Mouse (Mus musculus) midbrain, embryonic 13.5 days (tissue): ENCODE measurements at regions not wholly inside any gene's neighbourhood (a gene's known extent, or its start where the extent isn't known, plus 50 kb on each side); places are given as distances from the start of the nearest gene placed in this dataset.
"Not testable (repeated sequence)": the region's sequence is repeated elsewhere in the genome, so short reads cannot be mapped to it uniquely, and the experiment has no call there.

Source experiments
- ATAC-seq: fragments of 200-750 bp; cut with Nextera tagmentation; 2 replicates; pipeline ENCODE4 v1.8.0; 2017; ENCODE audit warnings: mild to moderate bottlenecking, moderate TSS enrichment, moderate library complexity
- H3K27ac ChIP-seq: fragments of 300-500 bp; sonication (generic); 2 replicates; pipeline ENCODE4 v1.5.1; 2015; ENCODE audit warnings: inconsistent platforms, mild to moderate bottlenecking, moderate library complexity
- H3K27me3 ChIP-seq: fragments of 300-500 bp; sonication (generic); 2 replicates; pipeline ENCODE4 v1.6.1; 2015; ENCODE audit warnings: mild to moderate bottlenecking, inconsistent platforms
- H3K36me3 ChIP-seq: fragments of 300-500 bp; sonication (generic); 2 replicates; pipeline ENCODE4 v1.6.1; 2015; ENCODE audit warnings: mild to moderate bottlenecking, inconsistent platforms
- H3K4me1 ChIP-seq: fragments of 300-500 bp; sonication (generic); replicated peaks from 2 replicates; pipeline ENCODE4 v1.6.1; 2015; ENCODE audit warnings: inconsistent platforms
- H3K4me2 ChIP-seq: fragments of 300-500 bp; sonication (generic); replicated peaks from 2 replicates; pipeline ENCODE4 v1.6.1; 2015; ENCODE audit warnings: moderate library complexity, mild to moderate bottlenecking, inconsistent platforms
- H3K4me3 ChIP-seq: fragments of 300-500 bp; sonication (generic); replicated peaks from 2 replicates; pipeline ENCODE4 v1.5.1; 2015; ENCODE audit warnings: mild to moderate bottlenecking, inconsistent platforms
- H3K9ac ChIP-seq: fragments of 300-500 bp; sonication (generic); replicated peaks from 2 replicates; pipeline ENCODE4 v1.6.1; 2015; ENCODE audit warnings: mild to moderate bottlenecking, inconsistent platforms
- H3K9me3 ChIP-seq: fragments of 300-500 bp; sonication (generic); 2 replicates; pipeline ENCODE4 v1.6.1; 2016; ENCODE audit warnings: mild to moderate bottlenecking, inconsistent platforms
- WGBS: fragments of 180-500 bp; shearing (Covaris S2); methylation state at CpG from one replicate; pipeline ENCODE4 v1.1.7; 2015; 5-methylcytosine and 5-hydroxymethylcytosine counted together

DNA sequence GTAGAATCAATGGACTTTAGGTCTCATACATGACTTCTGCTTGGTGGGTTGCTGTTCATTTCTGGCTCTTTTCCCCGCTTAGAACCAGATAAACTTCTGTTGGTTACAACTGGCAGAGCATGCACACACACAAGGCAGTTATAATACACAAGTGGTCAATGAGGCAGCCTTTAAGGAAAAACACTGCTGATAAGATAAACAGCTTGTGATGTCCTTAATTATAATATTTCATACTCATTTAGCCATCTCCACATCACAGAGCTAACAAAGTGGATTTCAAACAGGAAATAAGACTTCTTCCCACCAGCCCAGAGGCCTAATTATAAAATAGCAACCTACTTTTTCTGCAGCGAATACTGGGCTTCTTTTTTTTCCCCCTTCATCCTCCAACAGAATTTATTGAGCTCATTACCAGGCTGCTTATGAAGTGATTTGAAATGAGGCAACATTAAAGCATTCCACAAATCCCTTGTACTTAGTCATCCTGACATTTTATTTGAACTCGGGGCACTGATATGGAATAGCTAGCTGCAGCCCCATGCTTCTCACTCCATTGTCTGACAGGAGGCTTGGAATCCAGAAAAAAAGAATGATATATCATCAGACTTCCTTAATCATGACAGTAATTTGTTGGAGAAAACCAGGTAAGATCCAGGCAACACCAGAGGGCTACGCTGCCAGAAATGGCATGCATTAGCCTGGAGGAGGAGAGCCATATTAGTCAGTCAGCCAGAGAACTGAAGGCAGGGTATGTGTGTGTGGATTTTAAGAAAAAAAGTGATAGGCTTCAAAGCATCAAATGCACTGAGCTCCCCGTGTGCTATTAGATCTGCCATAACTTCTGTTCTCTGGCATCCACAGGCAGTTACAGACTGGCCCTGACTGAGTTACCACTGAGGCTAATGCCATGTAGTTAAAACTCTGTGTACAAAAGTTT lies 620.3 kb upstream of the Map3k7 start:
- H3K27ac ChIP-seq: 0 out of 2 replicates have a peak overlapping the region, but pooled peaks have one; percentile 19
- H3K4me3 ChIP-seq: no peak overlapping the region
- H3K4me2 ChIP-seq: no peak overlapping the region
- no peaks in the 10 kb centered on the region for H3K36me3 ChIP-seq
- no peaks in the 10 kb centered on the region for H3K27me3 ChIP-seq
- no peaks in the 10 kb centered on the region for H3K4me1 ChIP-seq
- no peak for ATAC-seq
- no peak overlapping the region for H3K9ac ChIP-seq
- H3K9me3 ChIP-seq: no peaks in the 10 kb centered on the region
- 75% methylated on average over 5 of the region's 5 CpGs for WGBS

GRCm38 (mm10) chr4:31354046-31354445 lies 609.9 kb upstream of the Map3k7 start:
- H3K4me1 ChIP-seq, H3K4me3 ChIP-seq, H3K36me3 ChIP-seq, ATAC-seq, H3K27ac ChIP-seq, H3K4me2 ChIP-seq, H3K9ac ChIP-seq, H3K9me3 ChIP-seq, H3K27me3 ChIP-seq: not testable (repeated sequence)
- WGBS: 94% methylated on average over 2 of the region's 3 CpGs

- ATAC-seq: no peak
Observed at GRCm38 (mm10) chr4:31354953-31355352, 608.9 kb upstream of the Map3k7 start.

GRCm38 (mm10) chr4:31366172-31366571 lies 597.7 kb upstream of the Map3k7 start:
- 0 out of 2 replicates have a peak overlapping the region, but pooled peaks have one; percentile 21 for H3K27ac ChIP-seq
- 33% methylated on average over 1 of the region's 1 CpGs for WGBS
- H3K27me3 ChIP-seq: no peaks in the 10 kb centered on the region
- no peak overlapping the region for H3K4me3 ChIP-seq
- H3K36me3 ChIP-seq: no peaks in the 10 kb centered on the region
- H3K9ac ChIP-seq: no peak overlapping the region
- H3K4me2 ChIP-seq: no peak overlapping the region
- peak; percentile 62; the same call in 1 of the 2 replicates for ATAC-seq
- H3K9me3 ChIP-seq: no peaks in the 10 kb centered on the region
- H3K4me1 ChIP-seq: no peaks in the 10 kb centered on the region

More at GRCm38 (mm10) chr4:31354953-31355352, 608.9 kb upstream of the Map3k7 start:
- Histone ChIP-seq H3K27me3 (no peaks in the 10 kb centered on the region), H3K27ac (no peak overlapping the region), H3K4me3 (no peak overlapping the region), H3K36me3 (no peaks in the 10 kb centered on the region), H3K9me3 (no peaks in the 10 kb centered on the region), H3K4me2 (no peak overlapping the region), H3K4me1 (no peaks in the 10 kb centered on the region), H3K9ac (no peak overlapping the region)
- WGBS: 95% methylated on average over 2 of the region's 2 CpGs

DNA sequence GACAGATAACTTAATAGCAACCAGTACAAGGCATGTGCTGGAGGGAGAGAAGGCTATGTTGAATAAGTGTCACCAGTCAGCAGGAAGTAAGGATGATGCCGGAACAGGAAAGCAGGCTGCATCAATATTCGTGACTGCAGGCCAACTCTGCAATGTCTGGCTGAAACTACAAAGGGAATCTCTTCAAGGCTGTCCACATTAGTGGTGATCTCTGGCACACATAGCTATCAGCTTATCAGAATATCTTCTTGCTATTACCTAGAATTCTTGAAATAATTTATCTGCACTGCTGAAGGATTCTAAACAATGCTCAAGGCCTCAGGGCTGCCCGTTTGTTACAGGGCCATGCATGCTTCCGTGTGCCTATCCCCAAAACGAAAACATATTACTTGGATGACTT lies 596.9 kb upstream of the Map3k7 start:
- Histone ChIP-seq H3K27ac (no peak overlapping the region), H3K36me3 (no peaks in the 10 kb centered on the region)
- 84% methylated on average over 5 of the region's 5 CpGs for WGBS

DNA sequence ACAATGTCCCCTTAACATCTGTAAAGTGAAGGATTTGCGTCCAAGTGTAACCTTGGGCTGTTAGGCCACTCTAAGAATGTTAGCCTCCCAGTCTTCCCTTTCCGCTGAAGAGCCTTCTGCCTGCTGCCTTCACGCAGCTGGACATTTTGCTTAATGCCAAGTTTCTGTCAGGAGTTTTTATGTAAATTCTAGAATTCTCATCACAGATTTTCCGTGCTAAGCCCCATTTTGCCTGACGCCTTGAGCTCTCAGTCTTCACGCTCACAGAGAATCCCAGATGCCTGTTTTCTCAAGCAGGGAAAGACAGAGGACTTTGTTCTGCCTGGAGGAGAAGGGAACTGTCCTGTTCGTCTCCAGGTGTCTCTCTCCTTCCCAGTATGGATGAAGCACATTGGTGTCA lies 593.8 kb upstream of the Map3k7 start:
- H3K36me3 ChIP-seq: no peaks in the 10 kb centered on the region
- no peak overlapping the region for H3K4me2 ChIP-seq
- H3K9me3 ChIP-seq: no peaks in the 10 kb centered on the region
- no peak overlapping the region for H3K9ac ChIP-seq
- H3K4me1 ChIP-seq: no peaks in the 10 kb centered on the region
- no peak overlapping the region for H3K4me3 ChIP-seq
- ATAC-seq: no peak
- no peaks in the 10 kb centered on the region for H3K27me3 ChIP-seq
- H3K27ac ChIP-seq: no peak overlapping the region
- WGBS: 70% methylated on average over 7 of the region's 7 CpGs

More for the DNA sequence above, 596.9 kb upstream of the Map3k7 start:
- Histone ChIP-seq H3K27me3 (no peaks in the 10 kb centered on the region), H3K9ac (no peak overlapping the region), H3K4me3 (no peak overlapping the region), H3K4me2 (no peak overlapping the region), H3K9me3 (no peaks in the 10 kb centered on the region), H3K4me1 (no peaks in the 10 kb centered on the region)
- ATAC-seq: no peak

DNA sequence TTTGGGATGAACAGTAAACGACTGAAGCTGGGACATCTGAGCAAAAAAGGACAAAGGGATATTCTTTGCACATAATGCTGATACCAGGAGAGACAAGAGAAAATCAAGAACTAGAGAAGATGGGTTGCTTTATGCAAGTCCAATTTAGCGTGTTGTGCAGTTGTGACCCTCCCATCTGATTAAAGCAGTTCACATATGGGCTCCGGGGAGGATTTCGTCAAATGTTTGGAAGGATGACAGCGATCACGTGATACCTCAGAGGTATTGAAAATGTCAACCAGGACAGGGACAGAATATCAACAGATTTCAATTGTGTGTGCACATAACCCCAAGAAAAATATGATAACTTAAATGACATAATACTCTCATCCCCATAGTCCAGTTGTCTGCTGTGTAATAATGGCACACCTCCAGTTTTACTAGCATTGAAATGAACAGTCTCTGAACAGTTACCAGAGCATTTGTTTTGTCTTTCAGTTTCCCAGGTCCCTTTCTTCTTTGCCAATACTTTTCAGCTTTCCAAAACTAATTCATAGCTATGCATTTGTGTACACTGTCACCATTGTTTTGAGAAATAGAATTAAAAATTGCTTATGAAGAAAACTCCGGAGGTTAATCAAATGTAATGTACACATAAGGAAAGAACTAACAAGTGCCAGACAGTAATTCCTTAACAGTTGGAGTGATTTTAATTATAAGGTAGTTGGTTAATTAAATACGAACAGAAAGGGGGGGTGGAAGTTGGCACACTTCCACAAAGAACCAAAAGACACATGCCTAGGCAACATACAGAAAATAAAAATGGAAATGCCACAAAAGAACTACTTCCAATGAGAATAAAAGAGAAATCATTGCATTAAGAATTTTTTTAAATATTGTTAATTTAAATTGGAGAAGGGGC lies 582.6 kb upstream of the Map3k7 start:
- Histone ChIP-seq H3K9ac (no peak overlapping the region), H3K4me3 (no peak overlapping the region), H3K4me1 (no peaks in the 10 kb centered on the region), H3K27me3 (no peaks in the 10 kb centered on the region), H3K9me3 (no peaks in the 10 kb centered on the region), H3K4me2 (no peak overlapping the region), H3K27ac (no peak overlapping the region), H3K36me3 (no peaks in the 10 kb centered on the region)
- ATAC-seq: no peak
- WGBS: 87% methylated on average over 8 of the region's 8 CpGs

- no peaks in the 10 kb centered on the region for H3K4me1 ChIP-seq
- no peak overlapping the region for H3K4me3 ChIP-seq
- H3K9me3 ChIP-seq: no peaks in the 10 kb centered on the region
- H3K27me3 ChIP-seq: no peaks in the 10 kb centered on the region
- no peak overlapping the region for H3K4me2 ChIP-seq
- no peaks in the 10 kb centered on the region for H3K36me3 ChIP-seq
- WGBS: 83% methylated on average over 4 of the region's 4 CpGs
- ATAC-seq: no peak
- no peak overlapping the region for H3K27ac ChIP-seq
- no peak overlapping the region for H3K9ac ChIP-seq
Observed at GRCm38 (mm10) chr4:31392932-31393632, 570.8 kb upstream of the Map3k7 start.

DNA sequence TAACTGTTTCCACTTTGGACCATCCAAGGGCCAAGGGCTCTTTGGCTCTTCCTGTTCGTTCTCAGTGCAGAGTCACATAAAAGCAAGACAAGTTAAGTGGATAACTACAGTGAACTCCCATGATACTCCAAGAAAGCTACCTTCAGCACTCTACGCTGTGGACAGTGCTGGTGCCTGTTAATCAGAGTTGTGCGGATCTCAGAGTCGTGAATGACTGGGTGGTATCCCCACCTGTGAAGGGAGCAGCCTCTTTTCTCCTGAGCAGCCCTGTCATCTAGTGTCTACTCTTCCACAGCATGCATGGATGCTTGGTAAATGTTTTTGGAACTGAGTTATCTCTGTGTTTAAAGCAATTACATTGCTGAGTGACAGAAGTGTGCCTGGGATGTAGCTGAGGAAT lies 568.4 kb upstream of the Map3k7 start:
- Histone ChIP-seq H3K4me1 (no peaks in the 10 kb centered on the region), H3K9ac (no peak overlapping the region), H3K9me3 (no peaks in the 10 kb centered on the region), H3K27me3 (no peaks in the 10 kb centered on the region), H3K4me3 (no peak overlapping the region), H3K4me2 (no peak overlapping the region), H3K27ac (no peak overlapping the region), H3K36me3 (no peaks in the 10 kb centered on the region)
- 82% methylated on average over 4 of the region's 4 CpGs for WGBS
- ATAC-seq: no peak

DNA sequence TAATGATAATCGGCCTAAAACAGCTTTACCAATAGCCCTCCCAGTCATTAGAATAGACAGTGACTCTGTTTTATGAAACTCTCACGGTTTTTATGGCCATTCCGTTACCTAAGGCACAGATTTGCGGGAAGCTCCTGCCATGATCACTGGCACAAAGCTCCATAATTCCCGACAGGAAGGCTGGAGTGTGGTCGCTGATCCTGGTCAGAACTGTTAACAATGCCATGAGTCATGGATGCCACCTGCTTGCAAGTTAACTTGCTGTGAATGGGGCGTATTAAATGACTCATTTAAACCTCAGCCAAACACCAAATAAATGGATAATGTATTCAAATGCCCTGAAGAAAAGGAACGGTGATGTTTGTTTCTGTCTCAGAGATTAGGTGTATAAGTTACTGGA lies 559.9 kb upstream of the Map3k7 start:
- Histone ChIP-seq H3K27me3 (no peaks in the 10 kb centered on the region), H3K9me3 (no peaks in the 10 kb centered on the region), H3K4me2 (no peak overlapping the region), H3K27ac (no peak overlapping the region), H3K9ac (no peak overlapping the region), H3K36me3 (no peaks in the 10 kb centered on the region), H3K4me1 (peaks cover 7% of the 10 kb centered on the region), H3K4me3 (no peak overlapping the region)
- 63% methylated on average over 8 of the region's 8 CpGs for WGBS
- ATAC-seq: no peak

- Histone ChIP-seq H3K4me3 (no peak overlapping the region), H3K36me3 (no peaks in the 10 kb centered on the region), H3K4me1 (peaks cover 10% of the 10 kb centered on the region), H3K27me3 (no peaks in the 10 kb centered on the region), H3K9ac (no peak overlapping the region), H3K4me2 (no peak overlapping the region), H3K9me3 (no peaks in the 10 kb centered on the region), H3K27ac (no peak overlapping the region)
- ATAC-seq: no peak
- 71% methylated on average over 16 of the region's 16 CpGs for WGBS
Observed at GRCm38 (mm10) chr4:31404840-31405714, 558.8 kb upstream of the Map3k7 start.
